Mouse (Mus musculus) adrenal gland, adult 2 months (tissue): ENCODE results near the gene Olfr992. TPM values are rescaled to one million over a fixed set of nuclear protein-coding genes. Genes with fewer than 3 reads are reported as not detected.
"Not testable (repeated sequence)": the region's sequence is repeated elsewhere in the genome, so short reads cannot be mapped to it uniquely, and the experiment has no call there.

Source experiments
- DNase-seq: peaks from one replicate; pipeline ENCODE4 v3.0.0; 2021
- long read RNA-seq: library from polyadenylated mRNA; stranded (forward); transcript quantifications from one replicate; pipeline ENCODE4 v2.0.0, GENCODE M21; 2021
- polyA plus RNA-seq: library from polyadenylated mRNA; depleted of rRNA; stranded (reverse); fragments of >200 nt; gene quantifications from 2 replicates; pipeline ENCODE4 v1.2.3, GENCODE M21; 2012; rRNA removed
- total RNA-seq, 2 experiments: library from RNA; stranded (reverse); gene quantifications; 2 replicates each; pipeline ENCODE4 v1.2.3; 2021

The Olfr992 gene
- total RNA-seq: not detected
- not detected in 2 replicates for polyA plus RNA-seq
- long read RNA-seq: 0 reads

DNA sequence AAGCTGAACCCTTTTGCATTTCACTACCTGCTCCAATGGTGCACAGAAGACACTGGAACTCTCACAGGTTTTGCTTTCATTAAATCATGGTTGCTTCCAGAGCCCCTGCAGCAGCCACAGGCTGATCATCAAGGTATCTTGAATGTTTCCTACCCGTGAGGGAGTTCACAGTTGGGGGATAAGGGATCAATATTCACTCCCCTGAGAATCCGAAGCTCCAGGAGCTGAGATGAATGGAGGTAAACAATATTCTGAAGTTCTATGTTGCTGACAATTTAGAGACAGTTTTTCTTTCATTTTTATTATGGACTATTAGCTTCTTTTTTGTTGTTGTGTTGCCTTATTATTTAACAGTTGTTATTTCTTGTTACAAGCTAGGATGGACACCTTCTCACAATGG, at the start of gene Olfr992:
TSS of gene Olfr992 (minus strand) at position 101 of the 400 bp plus-strand sequence.
- DNase-seq: no peak

GRCm38 (mm10) chr2:85443539-85443938, 34.3 kb upstream of the Olfr992 start, which contains the start of gene Olfr995:
Gene Olfr995, minus strand, starts transcription at chr2:85443639.
- DNase-seq: no peak

DNA sequence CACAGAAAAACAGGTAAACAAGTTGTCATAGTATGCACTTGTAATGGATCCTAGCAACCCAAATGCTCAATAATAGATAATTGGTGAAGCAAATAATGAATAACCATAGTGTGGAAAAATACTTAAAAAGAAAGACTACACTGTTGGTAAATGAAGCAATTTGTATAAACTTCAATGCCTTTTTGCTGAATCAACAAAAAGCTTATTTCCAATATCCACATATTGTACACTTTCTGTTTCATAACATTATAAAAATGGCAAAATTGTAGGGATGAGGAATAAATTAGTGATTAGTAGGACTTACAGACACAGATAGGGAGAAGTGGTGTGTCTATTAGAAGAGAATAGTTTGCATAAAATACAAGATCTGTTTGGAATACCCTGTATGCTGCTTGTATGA, 33.3 kb upstream of the Olfr992 start:
- no peak for DNase-seq

- no peak for DNase-seq
Observed at GRCm38 (mm10) chr2:85436351-85436750, 27.1 kb upstream of the Olfr992 start, which contains the start of gene Olfr994. Gene Olfr994, minus strand, starts transcription at chr2:85436451.

DNA sequence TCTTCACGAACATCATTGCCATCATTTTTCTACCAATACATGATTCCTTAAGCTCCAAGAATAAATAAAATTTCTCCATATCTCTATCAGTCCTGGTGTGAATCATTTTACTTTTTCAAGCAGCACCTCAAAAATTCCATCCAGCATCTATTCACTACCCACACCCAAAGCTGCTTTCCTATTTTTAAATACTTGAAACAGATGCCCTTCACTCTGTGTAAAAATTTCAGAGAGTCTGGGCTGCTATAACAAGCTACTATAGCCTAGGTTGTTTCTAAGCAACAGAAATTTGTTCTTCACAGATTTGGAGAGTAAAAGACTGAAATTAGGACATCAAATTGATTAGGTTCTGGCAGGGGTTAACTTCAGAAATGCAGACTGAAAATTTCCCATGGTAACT, 16.6 kb upstream of the Olfr992 start:
- no peak for DNase-seq

DNA sequence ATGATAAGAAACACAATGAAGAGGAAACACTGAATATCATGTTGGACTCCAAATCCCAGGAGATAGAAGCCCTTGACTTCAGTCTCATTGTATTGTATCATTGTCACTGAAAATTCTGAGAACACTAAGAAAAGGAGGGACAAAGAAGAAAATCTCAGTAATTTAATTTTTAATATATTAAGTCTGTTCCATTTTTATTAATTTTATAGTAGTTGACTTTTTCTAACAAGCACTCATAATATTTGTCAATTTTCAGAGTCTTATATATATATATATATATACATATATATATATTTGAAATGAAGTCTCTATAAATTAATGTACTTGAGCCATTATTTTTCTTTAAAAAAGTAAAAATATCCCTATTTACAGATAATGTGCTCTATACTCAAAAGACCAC, 5.5 kb upstream of the Olfr992 start, which contains the start of gene Olfr993:
TSS of gene Olfr993 (minus strand) at position 101 of the 400 bp plus-strand sequence.
- no peak for DNase-seq

GRCm38 (mm10) chr2:85363127-85363526, 46.1 kb downstream of the Olfr992 start, which contains the start of gene Olfr988:
Gene Olfr988, minus strand, starts transcription at chr2:85363227.
- not testable (repeated sequence) for DNase-seq

Other genes starting within 250 kb of the Olfr992 start
- gene Lrrc55, start 212.3 kb downstream of the Olfr992 start, total RNA-seq: 10 to 100 TPM; 17.0 to 18.2 TPM
- 13.2 and 14.3 TPM in 2 replicates for gene Lrrc55, start 212.3 kb downstream of the Olfr992 start, polyA plus RNA-seq
- not detected for gene Olfr987, start 70.2 kb downstream of the Olfr992 start, total RNA-seq
- gene Olfr987, start 70.2 kb downstream of the Olfr992 start, polyA plus RNA-seq: not detected in 2 replicates
- gene Olfr988, start 46.2 kb downstream of the Olfr992 start, total RNA-seq: not detected
- gene Olfr988, start 46.2 kb downstream of the Olfr992 start, polyA plus RNA-seq: not detected in 2 replicates
- not detected for gene Olfr993, start 5.4 kb upstream of the Olfr992 start, total RNA-seq
- gene Olfr993, start 5.4 kb upstream of the Olfr992 start, polyA plus RNA-seq: not detected in 2 replicates
- not detected for gene Olfr994, start 27.0 kb upstream of the Olfr992 start, total RNA-seq
- gene Olfr994, start 27.0 kb upstream of the Olfr992 start, polyA plus RNA-seq: not detected in 2 replicates
- not detected for gene Olfr995, start 34.2 kb upstream of the Olfr992 start, total RNA-seq
- gene Olfr995, start 34.2 kb upstream of the Olfr992 start, polyA plus RNA-seq: not detected in 2 replicates
- under 1 TPM; 0.38 to 0.49 TPM for gene 4833423E24Rik, start 109.6 kb upstream of the Olfr992 start, total RNA-seq
- not detected in 2 replicates for gene 4833423E24Rik, start 109.6 kb upstream of the Olfr992 start, polyA plus RNA-seq
- not detected for gene Olfr996, start 169.7 kb upstream of the Olfr992 start, total RNA-seq
- gene Olfr996, start 169.7 kb upstream of the Olfr992 start, polyA plus RNA-seq: 0.13 and 0.16 TPM in 2 replicates
- not detected for gene Olfr998, start 179.5 kb upstream of the Olfr992 start, total RNA-seq
- not detected in 2 replicates for gene Olfr998, start 179.5 kb upstream of the Olfr992 start, polyA plus RNA-seq
- gene Olfr1000, start 202.4 kb upstream of the Olfr992 start, total RNA-seq: not detected
- not detected in 2 replicates for gene Olfr1000, start 202.4 kb upstream of the Olfr992 start, polyA plus RNA-seq
- not detected for gene Olfr1002, start 241.2 kb upstream of the Olfr992 start, total RNA-seq
- gene Olfr1002, start 241.2 kb upstream of the Olfr992 start, polyA plus RNA-seq: not detected in 2 replicates